Mouse (Mus musculus) megakaryocyte-erythroid progenitor cell, adult 5-6 weeks (primary cell): ENCODE measurements around the gene Wdr54. TPM values are rescaled to one million over a fixed set of nuclear protein-coding genes. Genes with fewer than 3 reads are reported as not detected.
"Not testable (repeated sequence)": the region's sequence is repeated elsewhere in the genome, so short reads cannot be mapped to it uniquely, and the experiment has no call there.

Experiments
- ATAC-seq: replicated peaks from 2 replicates; pipeline ENCODE4 v1.8.0; 2016; ENCODE audit warnings: mild to moderate bottlenecking, inconsistent platforms; ENCODE audit not compliant: severe bottlenecking, poor library complexity, low FRiP score, low TSS enrichment
- total RNA-seq, 2 experiments: library from RNA; stranded (forward) in 1 of 2; stranded (reverse) in 1 of 2; fragments of 200-1000, 215-1000 nt in 1 of 2; fragments of >200 nt in 1 of 2; fragmentation: Nextera tagmentation in 1 of 2; gene quantifications; 2 replicates each; pipeline ENCODE4 v1.2.3; 2014 to 2017

Wdr54 gene
- total RNA-seq, 2 experiments from 2014 or later = 4.5 TPM; not detected in 1

GRCm38 (mm10) chr6:83161921-83162641, 5.9 kb upstream of the Wdr54 start:
- 0 out of 2 replicates have a peak, but pooled peaks have one; percentile 34 for ATAC-seq

DNA sequence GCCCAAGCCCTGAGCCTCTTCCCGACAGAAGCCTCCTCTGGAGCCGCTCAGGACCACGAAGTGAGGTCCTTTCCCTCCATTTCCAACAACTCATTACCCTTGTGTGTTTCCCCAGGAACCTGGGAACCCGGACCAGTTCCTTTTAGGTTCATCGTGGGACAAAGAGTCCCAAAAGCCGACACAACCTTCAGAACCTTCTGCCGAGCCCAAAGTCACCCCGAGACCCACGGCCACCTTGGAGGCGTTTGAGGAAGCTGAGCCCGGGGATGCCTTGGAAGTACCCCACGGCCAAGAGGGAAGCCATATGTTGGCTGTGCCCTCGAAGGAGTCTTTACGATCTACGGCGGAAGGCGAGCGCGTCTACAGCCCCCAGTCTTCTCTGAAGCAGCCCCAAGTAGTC, 5.2 kb upstream of the Wdr54 start:
- ATAC-seq = no peak

GRCm38 (mm10) chr6:83159456-83159855, 3.3 kb upstream of the Wdr54 start:
- ATAC-seq = not testable (repeated sequence)

GRCm38 (mm10) chr6:83155552-83156238, 502 bp downstream of the Wdr54 start:
- ATAC-seq = peak; percentile 19; the same call in 1 of the 2 replicates

- no peak for ATAC-seq
Observed at GRCm38 (mm10) chr6:83153485-83153884, 2.7 kb downstream of the Wdr54 start.

GRCm38 (mm10) chr6:83153038-83153437, 3.2 kb downstream of the Wdr54 start:
- no peak for ATAC-seq

GRCm38 (mm10) chr6:83151721-83152120, 4.5 kb downstream of the Wdr54 start:
- ATAC-seq = no peak

GRCm38 (mm10) chr6:83147280-83147679, 8.9 kb downstream of the Wdr54 start:
- no peak for ATAC-seq

- ATAC-seq = no peak
Observed at GRCm38 (mm10) chr6:83145805-83146204, 10.4 kb downstream of the Wdr54 start.

GRCm38 (mm10) chr6:83145209-83145608, 11.0 kb downstream of the Wdr54 start:
- ATAC-seq = no peak

DNA sequence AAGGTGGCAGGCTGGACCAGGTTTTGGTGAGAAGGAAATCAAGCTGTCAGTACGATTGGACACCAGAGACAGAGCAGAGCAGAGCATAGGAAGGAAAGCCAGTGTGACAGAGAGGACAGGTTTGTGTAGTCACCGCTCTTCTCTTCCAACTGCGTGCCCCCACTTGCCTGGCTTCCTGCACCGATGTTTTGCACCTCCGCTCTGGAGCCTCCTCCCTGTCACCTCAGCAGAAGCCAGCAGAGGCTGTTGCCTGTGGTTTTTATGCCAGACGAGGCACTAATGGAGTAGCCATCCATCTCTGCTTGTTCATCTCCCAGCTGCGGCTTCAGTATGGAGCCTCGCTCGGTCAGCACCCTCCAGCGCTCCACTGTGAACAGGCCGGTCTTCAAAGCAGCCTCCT, 13.3 kb downstream of the Wdr54 start:
- ATAC-seq = no peak

DNA sequence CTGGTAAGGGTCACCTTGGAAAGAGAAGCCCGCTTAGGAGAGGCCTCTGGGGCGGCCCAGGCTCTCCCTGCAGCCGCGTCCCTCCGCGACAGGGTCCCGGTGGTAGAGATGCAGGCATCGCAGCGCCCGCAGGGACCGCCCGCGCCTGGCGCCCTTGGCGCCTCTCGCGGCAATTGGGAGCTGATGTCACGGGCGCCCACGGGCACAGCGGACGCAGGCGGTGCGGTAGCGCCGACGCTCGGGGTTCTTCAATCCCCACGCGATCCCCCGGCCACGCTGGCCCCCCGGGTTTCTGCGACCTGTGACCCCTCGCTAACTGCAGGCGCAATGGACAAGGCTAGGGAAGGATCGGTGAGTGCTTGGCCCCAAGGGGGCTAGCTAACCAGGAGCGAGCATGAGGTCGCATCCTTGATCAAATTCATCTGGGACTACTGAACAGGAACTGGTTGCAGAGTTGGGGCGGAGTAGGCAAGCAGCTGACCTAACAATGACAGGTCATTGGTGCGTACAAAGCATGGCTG, 13.9 kb downstream of the Wdr54 start:
- no peak for ATAC-seq

- ATAC-seq = no peak
Observed at GRCm38 (mm10) chr6:83141636-83142035, 14.6 kb downstream of the Wdr54 start.

GRCm38 (mm10) chr6:83140044-83140443, 16.2 kb downstream of the Wdr54 start:
- ATAC-seq = no peak

GRCm38 (mm10) chr6:83138056-83138455, 18.1 kb downstream of the Wdr54 start:
- ATAC-seq = no peak

- ATAC-seq = no peak
Observed at GRCm38 (mm10) chr6:83137576-83137950, 18.6 kb downstream of the Wdr54 start.

- ATAC-seq = peak; percentile 41; the same call in 1 of the 2 replicates
Observed at GRCm38 (mm10) chr6:83136881-83137575, 19.2 kb downstream of the Wdr54 start.

GRCm38 (mm10) chr6:83136291-83136880, 19.8 kb downstream of the Wdr54 start:
- no peak for ATAC-seq

DNA sequence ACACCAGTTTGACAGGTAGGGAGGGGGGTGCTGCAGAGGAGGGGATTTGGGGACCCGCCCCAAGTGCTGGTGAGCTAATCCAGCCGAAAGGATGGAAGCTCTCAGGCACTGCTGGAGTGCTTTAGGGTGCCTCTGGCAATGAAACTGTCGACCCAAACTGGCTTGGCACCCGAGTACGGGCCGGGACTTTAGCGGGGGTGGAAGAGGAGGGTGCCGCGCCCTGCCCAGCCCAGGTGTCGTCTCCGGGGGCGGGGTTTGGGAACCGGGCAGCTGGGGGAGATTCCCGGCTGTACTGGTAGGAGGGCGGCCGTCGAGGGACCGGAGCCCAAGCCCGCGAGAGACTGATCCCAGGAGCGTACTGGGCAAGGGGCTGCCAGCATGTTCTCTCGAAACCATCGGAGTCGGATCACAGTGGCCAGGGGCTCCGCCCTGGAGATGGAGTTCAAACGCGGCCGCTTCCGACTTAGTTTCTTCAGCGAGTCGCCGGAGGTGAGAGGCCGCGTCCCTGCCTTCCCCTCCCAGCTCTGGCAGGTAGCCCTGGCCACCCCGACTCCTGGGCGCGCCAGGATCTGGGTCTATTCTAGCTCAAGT, 20.5 kb downstream of the Wdr54 start:
- no peak for ATAC-seq
